Mouse (Mus musculus) bone marrow, adult 2 months (tissue): Measurements from ENCODE around the gene Fastkd3.

Source experiments
- CTCF ChIP-seq: fragments of 200-500 bp; IDR thresholded peaks from 2 replicates; pipeline ENCODE4 v1.5.1; 2011; ENCODE audit warnings: low read length, control low read depth; ENCODE audit not compliant: control insufficient read depth, insufficient read depth
- POLR2A ChIP-seq: fragments of 200-500 bp; IDR thresholded peaks from 2 replicates; pipeline ENCODE4 v1.6.1; 2011; ENCODE audit warnings: low read depth, mild to moderate bottlenecking, control low read depth, low read length, borderline replicate concordance; ENCODE audit not compliant: control insufficient read depth

- TF ChIP-seq CTCF (no peak), POLR2A (no peak)
Observed at GRCm38 (mm10) chr13:68593797-68594196, 11.8 kb downstream of the Fastkd3 start.
